Mouse (Mus musculus) forebrain, embryonic 10.5 days (tissue): ENCODE data around the gene Tex38. TPM values are rescaled to one million over a fixed set of nuclear protein-coding genes. Genes with fewer than 3 reads are reported as not detected.

Source experiments
- DNase-seq: peaks from one replicate; pipeline ENCODE4 v3.0.0-alpha.2; 2017; ENCODE audit warnings: low spot score; ENCODE audit errors: extremely low spot score
- H3K27ac ChIP-seq: fragments of 300-500 bp; sonication (generic); 2 replicates; pipeline ENCODE4 v1.5.1; 2016; ENCODE audit warnings: mild to moderate bottlenecking
- H3K27me3 ChIP-seq: fragments of 300-500 bp; sonication (generic); 2 replicates; pipeline ENCODE4 v1.6.1; 2016; ENCODE audit warnings: mild to moderate bottlenecking; ENCODE audit not compliant: poor library complexity, severe bottlenecking
- H3K36me3 ChIP-seq: fragments of 300-500 bp; sonication (generic); replicated peaks from 2 replicates; pipeline ENCODE4 v1.6.1; 2016; ENCODE audit warnings: mild to moderate bottlenecking, moderate library complexity
- H3K4me1 ChIP-seq: fragments of 300-500 bp; sonication (generic); 2 replicates; pipeline ENCODE4 v1.6.1; 2016
- H3K4me3 ChIP-seq: fragments of 300-500 bp; sonication (generic); 2 replicates; pipeline ENCODE4 v1.5.1; 2016; ENCODE audit warnings: mild to moderate bottlenecking, moderate library complexity
- H3K9me3 ChIP-seq: fragments of 300-500 bp; sonication (generic); 2 replicates; pipeline ENCODE4 v1.6.1; 2016; ENCODE audit warnings: mild to moderate bottlenecking, moderate library complexity
- WGBS: fragments of 180-500 bp; shearing (Covaris S2); methylation state at CpG from one replicate; pipeline ENCODE4 v1.1.7; 2016; 5-methylcytosine and 5-hydroxymethylcytosine counted together
- polyA plus RNA-seq: library from polyadenylated mRNA; unstranded; fragments of >200 nt; fragmentation: Nextera tagmentation; extraction: Ambion mirVana; gene quantifications from 2 replicates; pipeline ENCODE4 v1.2.1, GENCODE M21; 2016

The Tex38 gene
- polyA plus RNA-seq, 1 experiment from 2014 or later: 0.25 TPM

GRCm38 (mm10) chr4:115761206-115761605, 19.6 kb downstream of the Tex38 start:
- no peak for DNase-seq
- peaks cover 89% of the 10 kb centered on the region for H3K36me3 ChIP-seq
- no peak overlapping the region for H3K4me3 ChIP-seq
- no peak overlapping the region for H3K27ac ChIP-seq
- H3K9me3 ChIP-seq: no peaks in the 10 kb centered on the region
- no peaks in the 10 kb centered on the region for H3K27me3 ChIP-seq
- 81% methylated on average over 3 of the region's 3 CpGs for WGBS
- no peaks in the 10 kb centered on the region for H3K4me1 ChIP-seq

GRCm38 (mm10) chr4:115754851-115755250, 26.0 kb downstream of the Tex38 start:
- Histone ChIP-seq H3K27ac (no peak overlapping the region), H3K27me3 (no peaks in the 10 kb centered on the region), H3K9me3 (no peaks in the 10 kb centered on the region), H3K36me3 (peaks cover 68% of the 10 kb centered on the region), H3K4me1 (no peaks in the 10 kb centered on the region), H3K4me3 (no peak overlapping the region)
- WGBS: 98% methylated on average over 1 of the region's 1 CpGs
- DNase-seq: no peak

- Histone ChIP-seq H3K9me3 (no peaks in the 10 kb centered on the region), H3K27me3 (no peaks in the 10 kb centered on the region), H3K27ac (no peak overlapping the region), H3K4me3 (no peak overlapping the region), H3K4me1 (no peaks in the 10 kb centered on the region), H3K36me3 (peaks cover 68% of the 10 kb centered on the region)
- no peak for DNase-seq
- WGBS: 92% methylated on average over 3 of the region's 3 CpGs
Measured at GRCm38 (mm10) chr4:115754101-115754500, 26.7 kb downstream of the Tex38 start.

GRCm38 (mm10) chr4:115749336-115749735, 31.5 kb downstream of the Tex38 start:
- Histone ChIP-seq H3K9me3 (no peaks in the 10 kb centered on the region), H3K27ac (no peak overlapping the region), H3K27me3 (no peaks in the 10 kb centered on the region), H3K4me1 (no peaks in the 10 kb centered on the region), H3K4me3 (no peak overlapping the region), H3K36me3 (peaks cover 64% of the 10 kb centered on the region)
- no peak for DNase-seq
- WGBS: 90% methylated on average over 1 of the region's 1 CpGs

- WGBS: 82% methylated on average over 1 of the region's 1 CpGs
- Histone ChIP-seq H3K36me3 (peaks cover 58% of the 10 kb centered on the region), H3K27me3 (no peaks in the 10 kb centered on the region), H3K4me1 (no peaks in the 10 kb centered on the region), H3K9me3 (no peaks in the 10 kb centered on the region), H3K4me3 (no peak overlapping the region), H3K27ac (no peak overlapping the region)
- no peak for DNase-seq
Measured at GRCm38 (mm10) chr4:115748181-115748580, 32.6 kb downstream of the Tex38 start.

GRCm38 (mm10) chr4:115743096-115743495, 37.7 kb downstream of the Tex38 start:
- no peak for DNase-seq
- 86% methylated on average over 4 of the region's 4 CpGs for WGBS
- Histone ChIP-seq H3K4me3 (no peak overlapping the region), H3K4me1 (peaks cover 17% of the 10 kb centered on the region), H3K9me3 (no peaks in the 10 kb centered on the region), H3K27ac (no peak overlapping the region), H3K36me3 (peaks cover 57% of the 10 kb centered on the region), H3K27me3 (no peaks in the 10 kb centered on the region)

GRCm38 (mm10) chr4:115742658-115743057, 38.2 kb downstream of the Tex38 start:
- Histone ChIP-seq H3K27me3 (no peaks in the 10 kb centered on the region), H3K4me3 (no peak overlapping the region)

GRCm38 (mm10) chr4:115738481-115738985, 42.3 kb downstream of the Tex38 start:
- Histone ChIP-seq H3K36me3 (peaks cover 33% of the 10 kb centered on the region), H3K27me3 (no peaks in the 10 kb centered on the region), H3K27ac (peak overlapping the region; percentile 92), H3K4me3 (peak overlapping the region; percentile 86), H3K9me3 (no peaks in the 10 kb centered on the region), H3K4me1 (peaks cover 17% of the 10 kb centered on the region)
- WGBS: 50% methylated on average over 13 of the region's 13 CpGs
- no peak for DNase-seq

More at GRCm38 (mm10) chr4:115742658-115743057, 38.2 kb downstream of the Tex38 start:
- no peak for DNase-seq
- H3K9me3 ChIP-seq: no peaks in the 10 kb centered on the region
- peaks cover 53% of the 10 kb centered on the region for H3K36me3 ChIP-seq
- H3K27ac ChIP-seq: no peak overlapping the region
- H3K4me1 ChIP-seq: peaks cover 17% of the 10 kb centered on the region

- Histone ChIP-seq H3K4me1 (peaks cover 17% of the 10 kb centered on the region), H3K36me3 (peaks cover 26% of the 10 kb centered on the region), H3K9me3 (no peaks in the 10 kb centered on the region), H3K27me3 (0 out of 2 replicates have a peak, but pooled peaks cover 3% of the 10 kb centered on the region), H3K27ac (peak within 1 kb of the TSS; percentile 92), H3K4me3 (peak within 1 kb of the TSS; percentile 86)
- peak; percentile 99 for DNase-seq
- under 1% methylated on average over 45 of the region's 45 CpGs for WGBS
Measured at GRCm38 (mm10) chr4:115737551-115738041, 43.2 kb downstream of the Tex38 start, which contains the start of gene Efcab14. Efcab14 (plus strand) TSS chr4:115737744.

GRCm38 (mm10) chr4:115734867-115735266, 46.0 kb downstream of the Tex38 start:
- peaks cover under 1% of the 10 kb centered on the region; the same call in 1 of the 2 replicates for H3K36me3 ChIP-seq
- peaks cover 13% of the 10 kb centered on the region; the same call in 1 of the 2 replicates for H3K27me3 ChIP-seq
- 73% methylated on average over 4 of the region's 4 CpGs for WGBS
- no peak overlapping the region for H3K27ac ChIP-seq
- DNase-seq: peak; percentile 8
- H3K4me1 ChIP-seq: peaks cover 17% of the 10 kb centered on the region
- no peaks in the 10 kb centered on the region for H3K9me3 ChIP-seq
- no peak overlapping the region for H3K4me3 ChIP-seq

- no peak overlapping the region for H3K4me3 ChIP-seq
- H3K4me1 ChIP-seq: peaks cover 7% of the 10 kb centered on the region
- no peaks in the 10 kb centered on the region for H3K36me3 ChIP-seq
- no peak overlapping the region for H3K27ac ChIP-seq
- H3K9me3 ChIP-seq: no peaks in the 10 kb centered on the region
- DNase-seq: peak; percentile 6
- H3K27me3 ChIP-seq: peaks cover 13% of the 10 kb centered on the region; the same call in 1 of the 2 replicates
- WGBS: 80% methylated on average over 5 of the region's 5 CpGs
Measured at GRCm38 (mm10) chr4:115733746-115734145, 47.1 kb downstream of the Tex38 start.

GRCm38 (mm10) chr4:115732223-115732818, 48.5 kb downstream of the Tex38 start:
- Histone ChIP-seq H3K36me3 (no peaks in the 10 kb centered on the region), H3K4me1 (no peaks in the 10 kb centered on the region), H3K9me3 (no peaks in the 10 kb centered on the region), H3K27me3 (peaks cover 13% of the 10 kb centered on the region; the same call in 1 of the 2 replicates), H3K27ac (no peak overlapping the region), H3K4me3 (no peak overlapping the region)
- peak; percentile 12 for DNase-seq
- 75% methylated on average over 3 of the region's 3 CpGs for WGBS

GRCm38 (mm10) chr4:115731588-115732222, 49.1 kb downstream of the Tex38 start:
- no peaks in the 10 kb centered on the region for H3K4me1 ChIP-seq
- no peak overlapping the region for H3K27ac ChIP-seq
- 25% methylated on average over 7 of the region's 7 CpGs for WGBS
- H3K4me3 ChIP-seq: no peak overlapping the region
- peaks cover 13% of the 10 kb centered on the region; the same call in 1 of the 2 replicates for H3K27me3 ChIP-seq
- DNase-seq: peak; percentile 69
- H3K36me3 ChIP-seq: no peaks in the 10 kb centered on the region
- H3K9me3 ChIP-seq: no peaks in the 10 kb centered on the region
